Mouse (Mus musculus) heart, adult 2 months (tissue): Measurements from ENCODE around the gene Zfp11. TPM values are rescaled to one million over a fixed set of nuclear protein-coding genes. Genes with fewer than 3 reads are reported as not detected.
"Not testable (repeated sequence)": the region's sequence is repeated elsewhere in the genome, so short reads cannot be mapped to it uniquely, and the experiment has no call there.

ENCODE experiments used
- DNase-seq, 2 experiments: peaks; one replicate each; pipeline ENCODE4 v3.0.0; 2021
- H3K27ac ChIP-seq: fragments of 200-600 bp; 2 replicates; pipeline ENCODE4 v1.8.1; 2022
- H3K27me3 ChIP-seq: fragments of 200-500 bp; 2 replicates; pipeline ENCODE4 v1.6.1; 2012; ENCODE audit warnings: mild to moderate bottlenecking, low read length, inconsistent platforms, mixed read lengths; ENCODE audit not compliant: control insufficient read depth, insufficient read depth
- H3K36me3 ChIP-seq: fragments of 200-500 bp; 2 replicates; pipeline ENCODE4 v1.6.1; 2012; ENCODE audit warnings: low read length, inconsistent platforms; ENCODE audit not compliant: control insufficient read depth, insufficient read depth
- H3K4me1 ChIP-seq: fragments of 200-500 bp; 2 replicates; pipeline ENCODE4 v1.6.1; 2011; ENCODE audit warnings: low read length; ENCODE audit not compliant: control insufficient read depth, insufficient read depth
- H3K4me3 ChIP-seq: fragments of 200-600 bp; 2 replicates; pipeline ENCODE4 v1.8.1; 2022
- H3K79me2 ChIP-seq: fragments of 200-500 bp; replicated peaks from 2 replicates; pipeline ENCODE4 v1.6.1; 2012; ENCODE audit warnings: mild to moderate bottlenecking, inconsistent platforms, low read length, moderate library complexity, mixed read lengths; ENCODE audit not compliant: control insufficient read depth, insufficient read depth
- H3K9ac ChIP-seq: fragments of 200-500 bp; 2 replicates; pipeline ENCODE4 v1.6.1; 2012; ENCODE audit warnings: low read depth, mild to moderate bottlenecking, control low read depth, inconsistent platforms, low read length, mixed read lengths
- CTCF ChIP-seq: fragments of 200-600 bp; IDR thresholded peaks from 2 replicates; pipeline ENCODE4 v1.8.1; 2022; ENCODE audit warnings: antibody characterized with exemption, mild to moderate bottlenecking, moderate library complexity
- EP300 ChIP-seq: fragments of 200-500 bp; IDR thresholded peaks from 2 replicates; pipeline ENCODE4 v1.6.1; 2011; ENCODE audit warnings: low read depth, low read length, control low read depth; ENCODE audit not compliant: insufficient read depth
- POLR2A ChIP-seq: fragments of 200-500 bp; IDR thresholded peaks from 2 replicates; pipeline ENCODE4 v1.6.1; 2011; ENCODE audit warnings: mild to moderate bottlenecking, low read depth, low read length, control low read depth; ENCODE audit not compliant: insufficient read depth
- WGBS: fragments of 180-500 bp; shearing (Covaris S2); methylation state at CpG from one replicate; pipeline ENCODE4 v1.1.7; 2018; 5-methylcytosine and 5-hydroxymethylcytosine counted together
- intact Hi-C: fragments of 180-260 bp; cut with DNase I; formaldehyde crosslinking; loops from one replicate; pipeline ENCODE4 v1.15.1; 2025
- polyA plus RNA-seq: library from polyadenylated mRNA; depleted of rRNA; stranded (reverse); fragments of >200 nt; gene quantifications from 2 replicates; pipeline ENCODE4 v1.2.3, GENCODE M21; 2012
- total RNA-seq, 2 experiments: library from RNA; stranded (reverse); gene quantifications; 2 replicates each; pipeline ENCODE4 v1.2.3; 2021

Zfp11 gene
- total and polyA plus RNA-seq, 3 experiments: 1.7 to 3.1 (median 2.5) TPM

GRCm38 (mm10) chr5:129666271-129666909 is 3.5 kb downstream of the Zfp11 start:
- WGBS: 88% methylated on average over 10 of the region's 10 CpGs
- Histone ChIP-seq H3K4me3 (no peak overlapping the region), H3K27ac (no peak overlapping the region), H3K4me1 (peaks cover 1% of the 10 kb centered on the region; the same call in 1 of the 2 replicates), H3K27me3 (no peaks in the 10 kb centered on the region), H3K9ac (no peak overlapping the region), H3K36me3 (no peaks in the 10 kb centered on the region), H3K79me2 (peaks cover 6% of the 10 kb centered on the region)
- no peak for DNase-seq
- TF ChIP-seq CTCF: no peak
- TF ChIP-seq POLR2A: no peak
- TF ChIP-seq EP300: no peak
- intact Hi-C loops: no loop called here

GRCm38 (mm10) chr5:129664090-129664489 is 5.8 kb downstream of the Zfp11 start:
- Histone ChIP-seq H3K79me2 (peaks cover 6% of the 10 kb centered on the region), H3K4me3 (no peak overlapping the region), H3K27me3 (no peaks in the 10 kb centered on the region), H3K9ac (no peak overlapping the region), H3K36me3 (no peaks in the 10 kb centered on the region), H3K27ac (no peak overlapping the region), H3K4me1 (no peaks in the 10 kb centered on the region)
- intact Hi-C loops: no loop called here
- no peak for DNase-seq
- 85% methylated on average over 5 of the region's 5 CpGs for WGBS
- TF ChIP-seq EP300 (no peak), CTCF (no peak), POLR2A (no peak)

GRCm38 (mm10) chr5:129657931-129658330 is 12.0 kb downstream of the Zfp11 start:
- H3K36me3 ChIP-seq: no peaks in the 10 kb centered on the region
- no peak for DNase-seq
- no peak overlapping the region for H3K9ac ChIP-seq
- no peak overlapping the region for H3K27ac ChIP-seq
- H3K4me3 ChIP-seq: no peak overlapping the region
- no peaks in the 10 kb centered on the region for H3K27me3 ChIP-seq
- TF ChIP-seq POLR2A: no peak
- no peak for TF ChIP-seq CTCF
- no peak for TF ChIP-seq EP300
- WGBS: 91% methylated on average over 15 of the region's 15 CpGs
- no peaks in the 10 kb centered on the region for H3K4me1 ChIP-seq
- intact Hi-C loops: no loop called here
- 0 out of 2 replicates have a peak, but pooled peaks cover 1% of the 10 kb centered on the region for H3K79me2 ChIP-seq

- no peak overlapping the region for H3K27ac ChIP-seq
- no peaks in the 10 kb centered on the region for H3K79me2 ChIP-seq
- intact Hi-C loops: no loop called here
- no peak for TF ChIP-seq CTCF
- no peak for TF ChIP-seq POLR2A
- TF ChIP-seq EP300: no peak
- H3K36me3 ChIP-seq: no peaks in the 10 kb centered on the region
- WGBS: 96% methylated on average over 10 of the region's 10 CpGs
- no peaks in the 10 kb centered on the region for H3K4me1 ChIP-seq
- H3K27me3 ChIP-seq: no peaks in the 10 kb centered on the region
- no peak for DNase-seq
- H3K9ac ChIP-seq: no peak overlapping the region
- no peak overlapping the region for H3K4me3 ChIP-seq
Observed at GRCm38 (mm10) chr5:129657016-129657415, 12.9 kb downstream of the Zfp11 start.

- 93% methylated on average over 5 of the region's 5 CpGs for WGBS
- Histone ChIP-seq H3K4me3 (no peak overlapping the region), H3K9ac (no peak overlapping the region), H3K4me1 (no peaks in the 10 kb centered on the region), H3K27ac (no peak overlapping the region), H3K27me3 (no peaks in the 10 kb centered on the region), H3K36me3 (no peaks in the 10 kb centered on the region), H3K79me2 (no peaks in the 10 kb centered on the region)
- TF ChIP-seq EP300 (no peak), CTCF (no peak), POLR2A (no peak)
- no peak for DNase-seq
- intact Hi-C loops: no loop called here
Observed at GRCm38 (mm10) chr5:129650858-129651257, 19.0 kb downstream of the Zfp11 start.

GRCm38 (mm10) chr5:129632270-129633250 is 37.3 kb downstream of the Zfp11 start:
- H3K4me3 ChIP-seq, H3K36me3 ChIP-seq, intact Hi-C loops, H3K27ac ChIP-seq, H3K79me2 ChIP-seq, H3K4me1 ChIP-seq, DNase-seq, H3K9ac ChIP-seq, H3K27me3 ChIP-seq: not testable (repeated sequence)
- WGBS: 82% methylated on average over 2 of the region's 2 CpGs

- H3K4me3 ChIP-seq, H3K27ac ChIP-seq, H3K4me1 ChIP-seq, H3K36me3 ChIP-seq, H3K79me2 ChIP-seq, DNase-seq, H3K27me3 ChIP-seq, intact Hi-C loops, H3K9ac ChIP-seq: not testable (repeated sequence)
- 66% methylated on average over 4 of the region's 4 CpGs for WGBS
Observed at GRCm38 (mm10) chr5:129626586-129626985, 43.3 kb downstream of the Zfp11 start.
